Mouse (Mus musculus): ENCODE measurements around the gene Tmc4.

The Tmc4 gene

GRCm38 (mm10) chr7:3692382-3692986 lies 15.1 kb upstream of the Tmc4 start, which contains the start of gene Tsen34:
TSS of gene Tsen34 (plus strand) at chr7:3692863.
- no peak for DNase-seq

DNA sequence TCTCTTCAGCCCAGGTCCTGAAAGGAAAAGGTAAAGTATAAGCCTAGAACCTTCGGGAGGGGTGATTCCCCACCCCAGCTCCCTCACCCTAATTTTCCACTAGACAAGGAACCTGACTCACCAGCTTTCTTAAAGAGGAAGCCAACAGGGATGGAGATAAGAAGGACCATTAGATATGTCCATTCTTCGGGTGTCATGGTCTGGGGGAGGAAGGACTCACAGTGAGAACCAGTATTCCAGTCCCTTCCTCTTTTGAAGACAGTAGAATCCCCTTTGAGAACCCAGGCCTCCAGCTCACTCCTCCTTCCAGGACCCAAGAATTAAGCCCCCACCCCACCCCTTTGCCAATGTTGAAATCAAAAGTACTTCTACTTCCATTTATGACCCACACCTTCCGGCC lies 14.6 kb upstream of the Tmc4 start:
- no peak for DNase-seq

DNA sequence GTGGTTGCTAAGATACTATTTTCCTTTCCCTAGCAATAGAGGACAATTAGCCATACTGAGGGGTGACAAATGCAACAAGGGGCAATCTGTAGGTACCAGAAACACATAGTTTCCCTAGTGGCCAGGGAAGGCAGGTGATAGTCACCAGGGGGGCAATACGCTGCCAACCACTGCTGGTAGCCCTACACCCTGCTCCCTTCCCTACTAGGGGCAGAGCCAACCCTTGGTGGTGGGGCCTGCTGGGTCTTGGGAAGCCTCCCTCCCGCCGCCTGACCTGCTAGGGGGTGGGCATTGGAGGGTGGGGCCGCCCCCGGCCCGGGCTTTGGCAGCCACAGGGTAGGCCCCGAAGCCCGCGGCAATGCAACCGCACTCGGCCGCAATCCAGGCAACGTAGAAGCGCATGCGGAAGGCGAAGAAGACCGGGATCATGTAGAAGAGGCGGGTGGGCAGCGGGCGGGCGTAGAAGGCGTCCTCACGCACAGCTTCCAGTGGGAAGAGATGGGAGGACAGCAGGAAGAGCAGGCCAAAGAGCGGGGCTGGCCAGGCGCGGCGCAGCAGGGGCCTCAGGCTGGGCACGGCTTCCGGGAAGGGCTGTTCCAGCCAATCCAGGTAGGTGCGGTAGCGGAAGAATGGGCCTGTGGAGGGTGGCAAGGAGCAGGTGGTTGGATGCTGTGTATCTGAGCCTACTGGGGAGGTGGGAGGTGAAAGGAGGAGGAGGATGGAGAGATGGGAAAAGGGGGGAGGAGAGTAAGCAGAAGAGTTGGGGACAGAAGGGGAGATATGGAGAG lies 8.2 kb upstream of the Tmc4 start:
- no peak for DNase-seq

DNA sequence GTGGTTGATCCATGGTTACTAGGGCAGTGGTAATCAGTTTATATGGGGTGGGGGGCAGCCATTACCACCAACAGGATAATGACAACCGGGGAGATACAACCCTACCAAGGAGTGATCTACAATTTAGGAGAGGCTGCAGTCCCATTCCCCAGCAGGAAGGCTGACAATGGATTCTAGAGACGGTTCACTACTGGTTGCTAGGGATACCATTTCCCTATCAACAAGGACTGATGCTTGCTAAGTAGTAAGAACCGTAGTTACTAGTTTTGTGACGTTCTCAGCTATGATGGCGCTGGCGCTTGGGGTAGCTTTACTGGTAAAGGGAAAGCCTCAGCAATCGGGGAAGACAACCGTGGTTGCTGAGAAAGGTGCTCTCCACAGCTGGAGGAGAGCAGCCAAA lies 7.3 kb upstream of the Tmc4 start:
- DNase-seq = no peak

GRCm38 (mm10) chr7:3683908-3684550 lies 6.7 kb upstream of the Tmc4 start:
- no peak for DNase-seq

GRCm38 (mm10) chr7:3676371-3676770 lies 982 bp downstream of the Tmc4 start:
- no peak for DNase-seq

- no peak for DNase-seq
These were observed 2.2 kb downstream of the Tmc4 start for GRCm38 (mm10) chr7:3675228-3675548.

DNA sequence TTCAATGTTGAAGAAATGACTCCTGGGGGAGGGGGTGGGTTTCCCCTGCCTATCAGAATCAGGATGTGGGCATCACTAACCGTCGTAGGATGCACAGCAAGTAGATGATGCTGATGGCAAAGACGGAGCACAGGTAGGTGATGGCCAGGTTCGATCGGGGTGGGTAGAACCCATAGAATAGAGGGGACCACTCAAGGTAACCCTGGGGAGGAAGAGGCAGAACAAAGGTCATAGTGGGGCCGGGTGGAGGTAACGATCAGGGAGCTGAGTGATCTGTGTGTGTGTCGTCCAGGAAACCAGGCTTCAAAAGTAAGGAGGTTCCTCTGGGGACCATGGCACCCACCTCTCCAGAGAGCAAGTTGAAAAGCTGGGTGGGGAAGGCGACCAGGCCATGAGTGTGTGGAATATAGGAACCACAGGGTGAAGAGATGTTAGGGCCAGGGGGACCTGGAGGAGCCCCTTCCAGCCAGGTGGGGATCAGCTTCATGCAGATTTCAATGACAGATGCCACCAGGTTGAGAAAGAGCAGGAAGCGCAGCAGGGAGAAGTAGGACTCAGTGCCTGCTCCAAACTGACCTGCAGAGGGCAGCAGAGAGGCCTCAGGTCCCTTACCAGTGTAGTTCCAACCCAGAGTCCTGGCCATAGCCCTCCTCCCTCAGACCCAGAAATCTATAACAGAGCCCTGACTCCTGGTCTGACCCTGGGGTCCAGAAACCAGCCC lies 2.7 kb downstream of the Tmc4 start:
- DNase-seq = peak; percentile 92

DNA sequence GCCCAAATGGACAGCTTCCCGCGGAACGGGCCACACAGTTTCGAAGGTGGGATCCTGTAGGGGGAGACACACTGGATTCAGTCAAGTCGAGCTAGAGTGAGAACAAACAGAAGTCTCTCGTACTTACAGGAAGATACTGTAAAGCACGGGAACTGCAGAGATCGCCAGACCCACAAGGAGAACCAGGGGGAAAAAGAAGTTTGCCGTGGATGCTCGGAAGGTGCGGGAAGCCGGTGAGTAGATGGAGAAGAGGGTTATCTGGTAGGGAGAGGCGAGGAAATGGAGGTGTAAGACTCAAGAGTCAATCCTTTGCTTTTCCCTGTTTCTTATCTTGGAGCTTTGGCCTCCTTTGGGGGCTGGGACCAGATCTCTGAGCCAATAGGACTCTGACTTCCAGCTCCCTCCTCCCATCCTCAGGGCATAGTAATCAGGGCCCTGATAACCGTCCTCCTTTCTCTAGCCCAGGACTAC lies 10.4 kb downstream of the Tmc4 start:
- DNase-seq = peak; percentile 35

DNA sequence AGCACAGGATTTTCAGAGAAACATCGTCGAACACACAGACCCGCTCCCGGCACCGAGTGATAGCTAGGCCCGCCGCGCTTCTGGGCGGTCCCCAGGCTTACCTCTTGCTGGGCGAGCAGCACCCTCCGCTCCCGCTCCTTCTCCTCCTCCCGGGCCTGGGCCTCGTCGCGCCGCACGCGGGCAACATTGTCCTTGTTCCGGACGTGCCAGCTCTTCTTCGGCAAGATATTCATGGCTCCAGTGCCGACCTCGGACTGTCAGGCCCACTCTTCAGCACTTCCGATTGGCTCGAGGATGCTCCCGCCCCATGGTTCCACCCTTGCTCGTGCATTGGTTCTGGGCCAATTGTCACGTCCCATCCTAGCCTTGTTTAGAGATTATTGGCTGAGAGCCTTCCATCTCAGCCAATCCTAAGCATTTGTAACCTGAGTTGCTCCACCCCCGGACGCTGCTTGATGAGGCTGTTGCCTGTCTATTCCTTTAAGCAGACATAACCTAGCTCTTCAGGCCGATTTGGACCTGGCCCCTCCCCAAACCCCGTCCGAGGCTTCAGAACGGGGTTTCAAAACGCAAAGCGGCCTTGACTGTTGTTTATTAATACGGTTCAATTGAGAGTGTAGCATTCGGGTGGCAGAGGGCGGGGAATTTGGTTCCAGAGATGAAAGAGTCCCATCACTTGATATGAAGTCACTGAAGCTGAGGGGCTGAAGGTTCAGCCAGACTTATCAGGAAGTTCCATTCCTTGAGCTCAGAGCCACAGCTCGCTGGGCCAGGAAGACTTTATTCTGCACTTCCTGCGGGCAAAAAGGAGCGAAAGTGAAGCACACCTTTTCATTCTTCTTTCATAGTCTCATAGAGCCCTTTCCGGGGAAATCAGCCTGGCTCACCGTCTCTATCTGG lies 11.9 kb downstream of the Tmc4 start, which contains the start of gene Leng1:
Leng1 (minus strand) TSS at position 626 of the 900 bp plus-strand sequence.
- DNase-seq = peak; percentile 97

DNA sequence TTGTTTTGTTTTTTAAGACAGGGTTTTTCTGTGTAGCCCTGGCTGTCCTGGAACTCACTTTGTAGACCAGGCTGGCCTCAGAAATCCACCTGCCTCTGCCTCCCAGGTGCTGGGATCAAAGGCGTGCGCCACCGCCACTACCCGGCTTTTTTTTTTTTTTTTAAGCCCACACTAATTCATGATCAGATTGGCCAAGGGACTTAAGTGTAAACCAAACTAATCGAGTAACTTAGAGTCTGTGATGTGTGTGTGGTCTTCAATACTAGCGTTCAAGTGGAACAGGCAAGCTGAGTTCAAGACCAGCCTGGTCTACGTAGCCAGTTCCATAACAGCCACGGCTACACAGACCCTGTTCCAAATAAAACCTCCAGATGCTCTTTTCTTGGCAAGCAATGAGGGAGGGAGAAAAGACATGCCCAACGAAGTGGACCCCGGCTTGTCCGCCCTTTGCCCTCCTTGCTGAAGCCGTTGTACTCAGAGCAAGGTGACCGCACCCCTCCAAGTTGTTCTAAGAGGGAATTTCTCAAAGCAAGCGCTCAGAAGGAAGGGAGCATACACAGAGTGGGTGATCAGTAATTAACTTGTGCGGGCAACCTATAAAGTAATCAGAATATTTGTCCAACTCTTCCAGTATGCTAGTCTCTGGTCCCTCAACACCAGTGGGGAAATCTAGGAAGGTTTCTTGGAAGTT lies 12.7 kb downstream of the Tmc4 start:
- DNase-seq = peak; percentile 62

DNA sequence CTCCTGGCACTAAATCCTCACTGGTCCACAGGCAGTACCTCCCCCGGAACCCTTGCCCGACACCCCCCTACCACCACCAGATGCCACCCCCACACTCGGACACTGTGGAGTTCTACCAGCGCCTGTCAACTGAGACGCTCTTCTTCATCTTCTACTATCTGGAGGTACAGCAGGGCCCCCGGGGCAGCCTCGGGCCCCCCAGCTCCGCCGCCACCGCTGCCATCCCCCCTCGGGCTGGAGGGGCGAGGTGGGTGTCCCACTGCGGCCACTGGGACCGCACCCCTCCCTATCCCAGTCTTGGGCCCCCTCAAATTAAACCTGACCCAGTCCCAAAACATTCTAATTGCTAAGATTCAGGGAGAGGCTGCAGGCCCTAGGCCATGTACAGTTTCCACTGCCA lies 18.8 kb downstream of the Tmc4 start:
- DNase-seq = no peak

GRCm38 (mm10) chr7:3656966-3657365 lies 20.4 kb downstream of the Tmc4 start:
- DNase-seq = no peak

DNA sequence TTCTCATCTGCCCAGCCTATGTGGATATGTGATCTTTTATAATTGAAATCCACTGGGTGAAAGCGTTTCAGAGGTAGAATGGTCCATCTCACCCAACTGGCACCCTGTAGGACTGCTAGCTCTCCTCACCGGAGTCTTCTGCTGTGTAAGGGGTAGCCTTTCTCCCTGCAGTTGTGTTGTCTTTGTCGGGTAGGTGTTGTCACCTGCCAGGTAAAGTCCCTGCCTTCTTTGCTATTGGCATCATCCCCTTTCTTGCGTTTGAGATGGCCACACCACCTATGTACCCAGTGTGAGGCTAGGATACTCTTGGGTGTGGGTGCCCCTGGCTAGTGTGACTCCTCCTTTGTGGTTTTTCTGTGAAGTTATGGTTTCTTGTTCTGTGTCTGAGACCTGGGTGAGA lies 30.7 kb downstream of the Tmc4 start:
- DNase-seq = no peak

- DNase-seq = no peak
These were observed 31.2 kb downstream of the Tmc4 start for GRCm38 (mm10) chr7:3646188-3646587.

DNA sequence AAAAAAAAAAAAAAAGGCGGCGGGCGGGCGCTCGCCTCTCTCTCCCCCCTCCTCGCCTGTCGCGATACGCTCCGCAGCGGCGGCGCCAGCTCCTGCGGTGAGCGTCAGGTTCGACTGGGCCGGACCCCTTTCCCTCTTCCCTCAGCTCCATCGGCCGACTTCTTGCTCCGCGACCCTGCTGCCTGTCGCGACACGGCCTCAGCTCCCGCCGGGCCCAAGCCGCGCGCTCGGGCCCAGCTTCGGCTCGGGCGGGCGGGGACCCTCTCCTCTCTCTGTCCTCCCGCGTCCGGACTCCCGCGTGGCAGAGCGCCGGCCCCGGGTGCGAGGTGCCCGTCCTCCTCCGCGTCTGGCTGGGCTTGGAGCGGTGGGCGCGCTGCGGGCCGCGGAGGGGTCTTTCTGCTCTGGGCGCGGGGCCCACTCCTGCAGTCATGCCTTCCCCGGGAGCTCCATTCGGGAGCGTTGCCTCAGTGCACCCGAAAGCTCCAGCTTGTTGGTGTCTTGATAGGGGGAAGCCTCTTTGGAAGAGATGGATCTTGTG lies 31.8 kb downstream of the Tmc4 start:
- no peak for DNase-seq

- DNase-seq = peak; percentile 98
These were observed 32.5 kb downstream of the Tmc4 start, which contains the start of gene Cnot3 for GRCm38 (mm10) chr7:3644672-3645487. TSS of gene Cnot3 (plus strand) at chr7:3645268.

DNA sequence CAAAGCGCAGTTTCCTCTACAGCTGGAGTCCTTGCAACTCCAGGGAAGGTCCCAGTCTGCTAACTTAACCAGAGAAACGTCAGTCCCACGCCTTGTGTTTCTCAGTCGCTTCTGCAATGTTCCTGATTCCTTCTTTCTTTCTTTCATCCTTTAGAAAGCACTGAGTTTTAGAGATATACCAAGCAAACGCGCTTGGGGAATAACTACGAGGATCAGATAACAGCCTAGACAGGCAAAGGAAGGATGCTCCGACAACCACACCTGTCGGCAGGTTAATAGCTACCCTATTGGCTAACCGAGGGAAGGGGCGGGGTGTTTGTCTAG lies 33.0 kb downstream of the Tmc4 start:
- peak; percentile 93 for DNase-seq

GRCm38 (mm10) chr7:3643843-3644242 lies 33.5 kb downstream of the Tmc4 start:
- no peak for DNase-seq

GRCm38 (mm10) chr7:3643412-3643811 lies 33.9 kb downstream of the Tmc4 start:
- DNase-seq = no peak

- no peak for DNase-seq
These were observed 46.9 kb downstream of the Tmc4 start for GRCm38 (mm10) chr7:3630478-3630815.

Data from kidney, postnatal 10 days (tissue).